Mouse (Mus musculus): ENCODE data around the gene Fpgs.

The Fpgs gene

GRCm38 (mm10) chr2:32700966-32701743, 2.8 kb downstream of the Fpgs start:
- TF ChIP-seq POU5F1 (IDR thresholded peaks at IDR 0.05; ENCODE audit: borderline replicate concordance, low read length) (no peak), CTCF (conservative IDR thresholded peaks at IDR 0.05; ENCODE audit: low read length) (no peak)
- Histone ChIP-seq H3K36me3 (ENCODE audit: insufficient read depth, low read length) (peaks cover 50% of the 10 kb centered on the region), H3K9me3 (ENCODE audit: low read length) (no peaks in the 10 kb centered on the region), H3K4me3 (replicated peaks; ENCODE audit: low read length) (peak overlapping the region; percentile 49), H3K27me3 (ENCODE audit: insufficient read depth, low read length) (no peaks in the 10 kb centered on the region), H3K4me1 (replicated peaks; ENCODE audit: low read depth, low read length) (peaks cover 65% of the 10 kb centered on the region)

- Histone ChIP-seq H3K27me3 (ENCODE audit: insufficient read depth, low read length) (no peaks in the 10 kb centered on the region), H3K4me1 (replicated peaks; ENCODE audit: low read depth, low read length) (peaks cover 59% of the 10 kb centered on the region), H3K36me3 (ENCODE audit: insufficient read depth, low read length) (peaks cover 35% of the 10 kb centered on the region), H3K4me3 (replicated peaks; ENCODE audit: low read length) (no peak overlapping the region), H3K9me3 (ENCODE audit: low read length) (no peaks in the 10 kb centered on the region)
- TF ChIP-seq POU5F1 (IDR thresholded peaks at IDR 0.05; ENCODE audit: borderline replicate concordance, low read length) (no peak), NANOG (IDR thresholded peaks at IDR 0.05; ENCODE audit: borderline replicate concordance, low read length) (no peak), CTCF (conservative IDR thresholded peaks at IDR 0.05; ENCODE audit: low read length) (no peak)
These were observed 4.3 kb downstream of the Fpgs start for GRCm38 (mm10) chr2:32699680-32700079.

- TF ChIP-seq CTCF (conservative IDR thresholded peaks at IDR 0.05; ENCODE audit: low read length) = no peak
- no peak for TF ChIP-seq POU5F1 (IDR thresholded peaks at IDR 0.05; ENCODE audit: borderline replicate concordance, low read length)
- no peak for TF ChIP-seq NANOG (IDR thresholded peaks at IDR 0.05; ENCODE audit: borderline replicate concordance, low read length)
- Histone ChIP-seq H3K4me1 (replicated peaks; ENCODE audit: low read depth, low read length) (peaks cover 48% of the 10 kb centered on the region), H3K27me3 (ENCODE audit: insufficient read depth, low read length) (no peaks in the 10 kb centered on the region), H3K4me3 (replicated peaks; ENCODE audit: low read length) (peak overlapping the region; percentile 99), H3K36me3 (ENCODE audit: insufficient read depth, low read length) (peaks cover 27% of the 10 kb centered on the region), H3K9me3 (ENCODE audit: low read length) (no peaks in the 10 kb centered on the region)
These were observed 9.3 kb downstream of the Fpgs start for GRCm38 (mm10) chr2:32694691-32695090.

- Histone ChIP-seq H3K9me3 (ENCODE audit: low read length) (no peaks in the 10 kb centered on the region), H3K36me3 (ENCODE audit: insufficient read depth, low read length) (peaks cover 31% of the 10 kb centered on the region), H3K4me3 (replicated peaks; ENCODE audit: low read length) (peak overlapping the region; percentile 99), H3K4me1 (replicated peaks; ENCODE audit: low read depth, low read length) (peaks cover 52% of the 10 kb centered on the region), H3K27me3 (ENCODE audit: insufficient read depth, low read length) (no peaks in the 10 kb centered on the region)
- TF ChIP-seq CTCF (conservative IDR thresholded peaks at IDR 0.05; ENCODE audit: low read length) (peak; percentile 79), NANOG (IDR thresholded peaks at IDR 0.05; ENCODE audit: borderline replicate concordance, low read length) (no peak)
These were observed 10.0 kb downstream of the Fpgs start for GRCm38 (mm10) chr2:32693823-32694411.

GRCm38 (mm10) chr2:32693282-32693681, 10.7 kb downstream of the Fpgs start:
- peaks cover 37% of the 10 kb centered on the region for H3K36me3 ChIP-seq (ENCODE audit: insufficient read depth, low read length)
- TF ChIP-seq NANOG (IDR thresholded peaks at IDR 0.05; ENCODE audit: borderline replicate concordance, low read length) = no peak
- TF ChIP-seq CTCF (conservative IDR thresholded peaks at IDR 0.05; ENCODE audit: low read length) = no peak
- no peak for TF ChIP-seq POU5F1 (IDR thresholded peaks at IDR 0.05; ENCODE audit: borderline replicate concordance, low read length)
- H3K4me1 ChIP-seq (replicated peaks; ENCODE audit: low read depth, low read length) = peaks cover 56% of the 10 kb centered on the region
- H3K9me3 ChIP-seq (ENCODE audit: low read length) = no peaks in the 10 kb centered on the region
- H3K27me3 ChIP-seq (ENCODE audit: insufficient read depth, low read length) = no peaks in the 10 kb centered on the region
- H3K4me3 ChIP-seq (replicated peaks; ENCODE audit: low read length) = peak overlapping the region; percentile 99

- no peaks in the 10 kb centered on the region for H3K27me3 ChIP-seq (ENCODE audit: insufficient read depth, low read length)
- H3K36me3 ChIP-seq (ENCODE audit: insufficient read depth, low read length) = peaks cover 45% of the 10 kb centered on the region
- H3K9me3 ChIP-seq (ENCODE audit: low read length) = no peaks in the 10 kb centered on the region
- peaks cover 64% of the 10 kb centered on the region for H3K4me1 ChIP-seq (replicated peaks; ENCODE audit: low read depth, low read length)
- TF ChIP-seq POU5F1 (IDR thresholded peaks at IDR 0.05; ENCODE audit: borderline replicate concordance, low read length) (no peak), CTCF (conservative IDR thresholded peaks at IDR 0.05; ENCODE audit: low read length) (no peak)
- H3K4me3 ChIP-seq (replicated peaks; ENCODE audit: low read length) = peak overlapping the region; percentile 99
These were observed 11.4 kb downstream of the Fpgs start for GRCm38 (mm10) chr2:32692496-32692895.

- Histone ChIP-seq H3K9me3 (ENCODE audit: low read length) (no peaks in the 10 kb centered on the region), H3K4me3 (replicated peaks; ENCODE audit: low read length) (peak overlapping the region; percentile 99), H3K36me3 (ENCODE audit: insufficient read depth, low read length) (peaks cover 60% of the 10 kb centered on the region), H3K4me1 (replicated peaks; ENCODE audit: low read depth, low read length) (peaks cover 79% of the 10 kb centered on the region), H3K27me3 (ENCODE audit: insufficient read depth, low read length) (no peaks in the 10 kb centered on the region)
- TF ChIP-seq NANOG (IDR thresholded peaks at IDR 0.05; ENCODE audit: borderline replicate concordance, low read length) = no peak
- no peak for TF ChIP-seq CTCF (conservative IDR thresholded peaks at IDR 0.05; ENCODE audit: low read length)
- TF ChIP-seq POU5F1 (IDR thresholded peaks at IDR 0.05; ENCODE audit: borderline replicate concordance, low read length) = no peak
These were observed 12.9 kb downstream of the Fpgs start for GRCm38 (mm10) chr2:32691041-32691440.

GRCm38 (mm10) chr2:32689420-32689819, 14.5 kb downstream of the Fpgs start:
- H3K4me3 ChIP-seq (replicated peaks; ENCODE audit: low read length) = no peak overlapping the region
- peaks cover 85% of the 10 kb centered on the region for H3K4me1 ChIP-seq (replicated peaks; ENCODE audit: low read depth, low read length)
- no peak for TF ChIP-seq NANOG (IDR thresholded peaks at IDR 0.05; ENCODE audit: borderline replicate concordance, low read length)
- TF ChIP-seq POU5F1 (IDR thresholded peaks at IDR 0.05; ENCODE audit: borderline replicate concordance, low read length) = no peak
- TF ChIP-seq CTCF (conservative IDR thresholded peaks at IDR 0.05; ENCODE audit: low read length) = peak; percentile 98
- H3K27me3 ChIP-seq (ENCODE audit: insufficient read depth, low read length) = no peaks in the 10 kb centered on the region
- H3K36me3 ChIP-seq (ENCODE audit: insufficient read depth, low read length) = peaks cover 76% of the 10 kb centered on the region
- no peaks in the 10 kb centered on the region for H3K9me3 ChIP-seq (ENCODE audit: low read length)

All from E14TG2a.4 (cell line).